Mouse (Mus musculus): ENCODE results near the gene Rab21. TPM values are rescaled to one million over a fixed set of nuclear protein-coding genes. Genes with fewer than 3 reads are reported as not detected.

Gene Rab21
- total RNA-seq, 2 experiments from 2014 or later: 58.1 to 58.4 TPM

Other genes starting within 250 kb of the Rab21 start
- gene Tph2, start 130.6 kb downstream of the Rab21 start, total RNA-seq (2021): 1 to 10 TPM in 1 of 2 experiments, under 1 TPM in 1; 0.68 to 1.2 TPM
- gene Tbc1d15, start 64.1 kb downstream of the Rab21 start, total RNA-seq (2021): 10 to 100 TPM; 60.3 to 62.9 TPM
- gene Tmem19, start 46.9 kb upstream of the Rab21 start, total RNA-seq (2021): 10 to 100 TPM; 37.9 to 39.6 TPM
- 10 to 100 TPM; 13.8 to 14.7 TPM for gene Thap2, start 68.8 kb upstream of the Rab21 start, total RNA-seq (2021)
- 10 to 100 TPM; 40.0 to 46.7 TPM for gene Zfc3h1, start 69.4 kb upstream of the Rab21 start, total RNA-seq (2021)

Data from layer of hippocampus, adult 18-20 months (tissue).